Mouse (Mus musculus) lung, embryonic 14.5 days (tissue): ENCODE results near the gene Ccp110. TPM values are rescaled to one million over a fixed set of nuclear protein-coding genes. Genes with fewer than 3 reads are reported as not detected.

Experiments
- ATAC-seq: fragments of 200-750 bp; cut with Nextera tagmentation; 2 replicates; pipeline ENCODE4 v1.8.0; 2017; ENCODE audit warnings: mild to moderate bottlenecking, moderate TSS enrichment, moderate library complexity; ENCODE audit not compliant: insufficient read depth
- DNase-seq: peaks from one replicate; pipeline ENCODE4 v3.0.0-alpha.2; 2015
- H3K27ac ChIP-seq: fragments of 300-500 bp; sonication (generic); 2 replicates; pipeline ENCODE4 v1.5.1; 2014; ENCODE audit warnings: low read depth, mild to moderate bottlenecking, moderate library complexity
- H3K27me3 ChIP-seq: fragments of 300-500 bp; sonication (generic); 2 replicates; pipeline ENCODE4 v1.6.1; 2014; ENCODE audit warnings: low read length, control low read depth; ENCODE audit not compliant: insufficient read depth
- H3K36me3 ChIP-seq: fragments of 300-500 bp; sonication (generic); 2 replicates; pipeline ENCODE4 v1.6.1; 2014; ENCODE audit warnings: control low read depth; ENCODE audit not compliant: insufficient read depth
- H3K4me1 ChIP-seq: fragments of 300-500 bp; sonication (generic); 2 replicates; pipeline ENCODE4 v1.6.1; 2014; ENCODE audit warnings: antibody characterized with exemption, control low read depth; ENCODE audit not compliant: insufficient read depth
- H3K4me2 ChIP-seq: fragments of 300-500 bp; sonication (generic); 2 replicates; pipeline ENCODE4 v1.6.1; 2014; ENCODE audit warnings: mild to moderate bottlenecking
- H3K4me3 ChIP-seq: fragments of 300-500 bp; sonication (generic); 2 replicates; pipeline ENCODE4 v1.5.1; 2014; ENCODE audit warnings: low read depth, low read length
- H3K9ac ChIP-seq: fragments of 300-500 bp; sonication (generic); 2 replicates; pipeline ENCODE4 v1.6.1; 2014
- H3K9me3 ChIP-seq: fragments of 300-500 bp; sonication (generic); 2 replicates; pipeline ENCODE4 v1.6.1; 2016; ENCODE audit warnings: low read depth, low read length, control low read depth
- CTCF ChIP-seq: IDR thresholded peaks from 2 replicates; pipeline ENCODE4 v1.5.1; 2016; ENCODE audit warnings: antibody characterized with exemption, low read depth
- WGBS: fragments of 180-500 bp; shearing (Covaris S2); extraction: QIAGEN DNeasy Blood & Tissue Kit; methylation state at CpG from one replicate; pipeline ENCODE4 v1.1.7; 2014; 5-methylcytosine and 5-hydroxymethylcytosine counted together
- polyA plus RNA-seq: library from polyadenylated mRNA; unstranded; fragments of >200 nt; fragmentation: Nextera tagmentation; extraction: Ambion mirVana; gene quantifications from 2 replicates; pipeline ENCODE4 v1.2.1, GENCODE M21; 2014

Ccp110 gene
- polyA plus RNA-seq, 1 experiment from 2014 or later: 13.5 TPM

DNA sequence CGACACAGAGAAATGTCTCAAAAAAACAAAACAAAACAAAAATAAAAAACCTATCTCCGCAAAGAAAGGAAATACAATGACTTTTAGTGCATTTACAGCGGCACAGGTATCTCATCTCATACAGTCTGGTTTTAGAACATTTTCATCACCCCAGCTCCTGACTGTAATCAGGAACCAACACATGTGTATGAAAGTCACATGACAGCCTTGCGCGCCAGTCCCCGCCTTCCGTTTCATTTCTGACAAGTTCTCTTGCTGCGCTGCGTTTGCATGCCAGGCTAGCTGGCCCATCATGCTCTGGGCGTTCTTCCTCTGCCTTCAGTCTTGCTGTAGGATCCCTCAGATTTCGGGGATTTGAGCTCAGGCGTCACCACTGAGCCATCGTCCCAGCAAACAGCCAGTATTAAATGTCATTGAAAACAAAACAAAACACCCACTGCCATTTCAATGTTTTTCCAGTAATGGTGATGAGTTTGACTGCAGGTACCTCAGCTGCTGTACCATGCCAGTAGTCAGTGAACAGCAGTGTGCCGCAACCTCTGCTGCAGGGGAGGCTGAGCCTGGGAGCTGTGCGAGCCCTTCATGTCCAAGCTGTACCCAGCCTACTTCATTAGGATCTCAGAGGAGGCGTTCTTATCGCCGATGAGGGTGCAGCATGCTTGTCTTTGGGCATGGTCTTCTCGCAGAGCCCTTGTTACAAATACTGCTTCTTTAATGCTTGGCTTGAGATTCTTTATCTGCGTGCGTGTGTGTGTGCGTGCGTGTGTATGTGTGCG is 44.3 kb downstream of the Ccp110 start:
- H3K36me3 ChIP-seq: peaks cover 57% of the 10 kb centered on the region
- no peak overlapping the region for H3K27ac ChIP-seq
- H3K4me1 ChIP-seq: no peaks in the 10 kb centered on the region; the same call in 1 of the 2 replicates
- WGBS: 90% methylated on average over 24 of the region's 24 CpGs
- TF ChIP-seq CTCF: no peak
- H3K4me2 ChIP-seq: no peak overlapping the region
- no peak overlapping the region for H3K4me3 ChIP-seq
- H3K27me3 ChIP-seq: no peaks in the 10 kb centered on the region
- DNase-seq (no peak), ATAC-seq (no peak)
- no peak overlapping the region for H3K9ac ChIP-seq
- H3K9me3 ChIP-seq: no peaks in the 10 kb centered on the region

DNA sequence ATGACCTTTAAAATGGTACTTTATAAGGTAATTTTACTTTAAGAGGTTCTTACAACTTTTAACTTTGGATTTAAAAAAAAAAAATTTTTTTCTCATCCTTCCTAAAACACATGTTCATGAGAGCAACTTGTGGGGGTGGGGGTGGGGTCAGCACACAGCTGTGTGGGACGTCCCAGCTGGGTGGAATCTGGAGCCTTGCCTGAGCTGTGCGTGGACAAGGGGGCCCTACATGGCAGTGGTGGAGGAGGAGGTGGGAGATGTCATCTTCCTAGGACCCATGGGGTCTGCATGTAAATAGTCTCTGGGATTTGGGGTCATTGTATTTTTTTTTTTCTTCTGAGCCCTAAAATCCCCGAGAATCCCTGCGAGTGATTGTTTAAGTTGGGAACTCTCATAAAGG is 46.0 kb downstream of the Ccp110 start:
- peak; percentile 54; the same call in 1 of the 2 replicates for ATAC-seq
- Histone ChIP-seq H3K4me2 (no peak overlapping the region), H3K36me3 (peaks cover 55% of the 10 kb centered on the region), H3K4me3 (no peak overlapping the region), H3K9ac (no peak overlapping the region), H3K27ac (no peak overlapping the region), H3K9me3 (no peaks in the 10 kb centered on the region), H3K4me1 (no peaks in the 10 kb centered on the region; the same call in 1 of the 2 replicates), H3K27me3 (no peaks in the 10 kb centered on the region)
- no peak for TF ChIP-seq CTCF
- no peak for DNase-seq
- 35% methylated on average over 4 of the region's 4 CpGs for WGBS

DNA sequence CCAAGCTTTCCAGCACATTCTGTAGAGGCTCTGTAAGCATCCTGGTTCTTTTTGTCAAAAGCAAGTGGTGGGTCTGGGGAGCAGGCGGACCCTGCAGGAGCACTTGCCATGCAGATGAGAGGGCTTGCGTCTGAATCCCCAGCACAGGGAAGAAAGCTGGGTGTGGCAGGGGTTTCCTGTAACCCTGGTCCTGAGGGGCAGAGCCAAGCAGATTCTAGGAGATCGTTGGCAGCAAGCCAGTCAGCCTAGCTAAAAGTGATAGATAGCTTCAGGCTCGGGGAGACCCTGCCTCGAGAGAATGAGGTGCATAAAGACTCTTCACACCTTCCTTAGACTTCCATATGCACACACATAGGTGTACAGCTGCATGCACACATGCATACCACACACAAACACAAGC is 47.0 kb downstream of the Ccp110 start:
- peaks cover 53% of the 10 kb centered on the region for H3K36me3 ChIP-seq
- 39% methylated on average over 5 of the region's 5 CpGs for WGBS

DNA sequence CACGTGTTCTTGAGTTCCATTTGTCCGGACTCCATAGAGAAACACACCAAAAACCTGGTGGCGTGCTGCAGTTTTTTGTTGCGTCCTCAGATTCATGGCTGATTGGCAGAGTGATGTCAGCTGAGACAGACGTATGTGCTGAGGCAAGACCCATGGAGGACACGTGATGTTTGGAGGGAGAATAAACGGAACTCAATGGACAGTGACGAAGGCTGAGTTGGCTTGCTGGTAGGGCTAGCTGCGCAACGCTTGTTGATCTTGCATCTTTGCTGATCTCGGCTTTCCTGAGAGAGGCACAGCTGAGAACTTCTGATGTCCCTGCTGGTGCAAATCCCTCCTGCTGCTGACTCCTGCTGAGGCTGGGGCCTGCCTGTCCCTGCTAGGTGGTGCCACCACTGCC is 51.6 kb downstream of the Ccp110 start:
- H3K9me3 ChIP-seq: no peaks in the 10 kb centered on the region
- TF ChIP-seq CTCF: no peak
- H3K4me2 ChIP-seq: no peak overlapping the region
- ATAC-seq (no peak), DNase-seq (no peak)
- no peak overlapping the region for H3K27ac ChIP-seq
- no peak overlapping the region for H3K9ac ChIP-seq
- H3K36me3 ChIP-seq: peaks cover 40% of the 10 kb centered on the region
- H3K4me3 ChIP-seq: no peak overlapping the region
- H3K4me1 ChIP-seq: no peaks in the 10 kb centered on the region; the same call in 1 of the 2 replicates
- no peaks in the 10 kb centered on the region for H3K27me3 ChIP-seq
- 84% methylated on average over 11 of the region's 11 CpGs for WGBS

More for the DNA sequence above, 47.0 kb downstream of the Ccp110 start:
- Histone ChIP-seq H3K9ac (no peak overlapping the region), H3K27ac (no peak overlapping the region), H3K4me1 (no peaks in the 10 kb centered on the region; the same call in 1 of the 2 replicates), H3K4me3 (no peak overlapping the region), H3K27me3 (no peaks in the 10 kb centered on the region), H3K9me3 (no peaks in the 10 kb centered on the region), H3K4me2 (no peak overlapping the region)
- DNase-seq (no peak), ATAC-seq (no peak)
- TF ChIP-seq CTCF: no peak

DNA sequence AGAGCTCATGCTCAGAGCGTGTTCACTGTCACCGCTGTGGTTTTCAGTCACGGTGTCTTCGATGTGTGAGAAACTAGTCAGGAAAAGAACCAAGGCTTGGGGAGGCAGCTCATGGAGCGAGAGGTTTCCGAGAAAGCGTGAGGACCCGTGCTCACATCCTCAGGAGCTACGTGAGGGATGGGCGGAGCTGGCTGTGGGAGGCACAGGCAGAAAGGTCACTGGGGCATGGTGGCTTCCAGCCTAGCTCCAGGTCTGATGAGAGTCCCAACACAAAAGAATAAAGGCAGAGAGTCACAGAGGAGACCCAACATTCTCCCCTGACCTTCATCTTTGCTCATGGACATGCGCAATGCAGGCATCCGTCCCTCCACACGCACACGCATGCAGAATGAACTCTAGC is 52.4 kb downstream of the Ccp110 start:
- TF ChIP-seq CTCF: no peak
- 78% methylated on average over 14 of the region's 14 CpGs for WGBS
- Histone ChIP-seq H3K27me3 (no peaks in the 10 kb centered on the region), H3K36me3 (peaks cover 40% of the 10 kb centered on the region), H3K27ac (no peak overlapping the region), H3K4me2 (no peak overlapping the region), H3K9ac (no peak overlapping the region), H3K4me1 (no peaks in the 10 kb centered on the region), H3K9me3 (no peaks in the 10 kb centered on the region), H3K4me3 (no peak overlapping the region)
- DNase-seq (no peak), ATAC-seq (no peak)

DNA sequence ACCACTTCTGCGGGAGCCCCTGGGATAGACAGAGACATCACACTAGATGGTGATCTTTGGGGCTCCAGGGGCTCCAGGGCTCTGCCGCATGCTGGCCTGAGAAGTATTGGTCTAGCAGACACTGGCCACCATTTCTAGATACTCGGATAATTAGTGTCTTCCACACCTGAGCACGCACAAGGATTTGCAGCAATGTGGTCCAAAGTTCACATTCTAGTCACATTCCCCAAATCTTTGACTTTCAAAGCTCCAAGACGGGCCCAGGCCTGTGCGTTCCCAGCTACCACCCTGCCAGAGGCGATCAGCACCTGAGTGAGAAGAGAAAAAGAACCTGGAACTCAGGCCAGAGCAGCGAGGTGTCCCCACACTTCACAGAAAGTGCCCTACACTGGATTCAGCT is 53.3 kb downstream of the Ccp110 start:
- ATAC-seq: no peak
- H3K9me3 ChIP-seq: no peaks in the 10 kb centered on the region
- no peaks in the 10 kb centered on the region for H3K27me3 ChIP-seq
- H3K4me3 ChIP-seq: no peak overlapping the region
- no peak overlapping the region for H3K4me2 ChIP-seq
- peaks cover 38% of the 10 kb centered on the region; the same call in 1 of the 2 replicates for H3K36me3 ChIP-seq
- no peak overlapping the region for H3K27ac ChIP-seq
- no peak for TF ChIP-seq CTCF
- DNase-seq: no peak
- H3K9ac ChIP-seq: no peak overlapping the region
- no peaks in the 10 kb centered on the region for H3K4me1 ChIP-seq
- 71% methylated on average over 8 of the region's 8 CpGs for whole genome bisulfite sequencing

DNA sequence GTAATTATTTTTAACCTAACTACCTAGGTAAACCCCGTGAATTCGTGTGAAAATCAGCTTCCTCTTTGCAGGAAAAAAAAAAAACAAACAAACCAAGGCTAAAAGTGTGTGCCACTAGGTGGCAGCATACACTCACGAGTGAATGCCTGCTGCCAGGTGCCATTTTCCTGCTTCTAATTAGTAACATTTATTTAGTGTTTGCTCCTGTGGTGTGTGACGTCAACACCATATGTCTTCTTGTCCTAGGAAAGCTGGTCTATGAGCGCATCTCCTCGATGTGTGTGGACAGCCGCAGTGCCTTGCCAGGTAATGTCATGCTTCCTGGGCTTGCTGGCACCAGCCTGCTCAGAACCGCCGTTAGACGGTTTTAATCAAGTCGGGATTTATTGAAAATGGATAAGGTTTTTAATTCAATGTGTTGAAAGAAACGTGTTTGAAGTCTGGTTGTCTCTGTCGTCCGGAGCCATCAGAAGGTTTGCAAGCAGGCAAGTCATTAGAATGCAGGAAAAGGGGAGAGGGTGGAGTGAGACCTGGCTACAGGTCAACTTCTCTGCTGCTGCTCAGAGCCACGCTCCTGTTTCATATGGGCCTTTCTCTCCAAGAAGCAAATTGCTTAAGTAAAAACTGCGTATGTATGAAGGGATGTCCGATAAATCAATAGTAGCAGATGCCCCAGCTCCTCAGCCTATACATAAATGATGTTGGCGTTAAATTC is 53.9 kb downstream of the Ccp110 start:
- Histone ChIP-seq H3K27me3 (no peaks in the 10 kb centered on the region), H3K4me3 (no peak overlapping the region), H3K4me1 (no peaks in the 10 kb centered on the region), H3K36me3 (peaks cover 32% of the 10 kb centered on the region; the same call in 1 of the 2 replicates), H3K4me2 (no peak overlapping the region), H3K27ac (no peak overlapping the region), H3K9me3 (no peaks in the 10 kb centered on the region), H3K9ac (no peak overlapping the region)
- WGBS: 55% methylated on average over 18 of the region's 18 CpGs
- DNase-seq (peak; percentile 91), ATAC-seq (0 out of 2 replicates have a peak, but pooled peaks have one; percentile 19)
- TF ChIP-seq CTCF: peak; percentile 92
